Mouse (Mus musculus): ENCODE data around the gene Brinp1.

GRCm38 (mm10) chr4:68954322-68954901 is at the start of gene Brinp1:
- TF ChIP-seq CTCF (IDR thresholded peaks at IDR 0.05; ENCODE audit: low read depth) = no peak
- TF ChIP-seq EP300 (IDR thresholded peaks at IDR 0.05; ENCODE audit: low read depth) = no peak

Measured in liver, postnatal 0 days (tissue).